Mouse (Mus musculus): ENCODE data around the gene Tsc2. TPM values are rescaled to one million over a fixed set of nuclear protein-coding genes. Genes with fewer than 3 reads are reported as not detected.

The Tsc2 gene
- polyA plus RNA-seq, 1 experiment from 2014 or later = 85.0 TPM

GRCm38 (mm10) chr17:24593992-24594890, 38.2 kb downstream of the Tsc2 start:
- 95% methylated on average over 26 of the region's 26 CpGs for WGBS
- no peak overlapping the region for H3K9ac ChIP-seq (ENCODE audit: low read depth, low read length)
- ATAC-seq = no peak

GRCm38 (mm10) chr17:24593248-24593647, 39.2 kb downstream of the Tsc2 start:
- peaks cover 75% of the 10 kb centered on the region for H3K36me3 ChIP-seq (ENCODE audit: control insufficient read depth, insufficient read depth, low read length)
- 74% methylated on average over 5 of the region's 5 CpGs for WGBS
- H3K4me3 ChIP-seq (ENCODE audit: low read depth, low read length) = no peak overlapping the region
- H3K4me1 ChIP-seq (ENCODE audit: control insufficient read depth, insufficient read depth, low read length) = no peaks in the 10 kb centered on the region
- no peaks in the 10 kb centered on the region for H3K9me3 ChIP-seq (replicated peaks; ENCODE audit: control insufficient read depth, low read length, poor library complexity, severe bottlenecking)
- no peaks in the 10 kb centered on the region for H3K27me3 ChIP-seq (ENCODE audit: control insufficient read depth, insufficient read depth, low read depth, low read length)
- no peak overlapping the region for H3K4me2 ChIP-seq (ENCODE audit: low read length)
- no peak overlapping the region for H3K27ac ChIP-seq (ENCODE audit: low read length)
- no peak overlapping the region for H3K9ac ChIP-seq (ENCODE audit: low read depth, low read length)
- no peak for ATAC-seq

More at GRCm38 (mm10) chr17:24593992-24594890, 38.2 kb downstream of the Tsc2 start:
- Histone ChIP-seq H3K27ac (ENCODE audit: low read length) (no peak overlapping the region), H3K4me2 (ENCODE audit: low read length) (no peak overlapping the region), H3K4me1 (ENCODE audit: control insufficient read depth, insufficient read depth, low read length) (no peaks in the 10 kb centered on the region), H3K36me3 (ENCODE audit: control insufficient read depth, insufficient read depth, low read length) (peaks cover 83% of the 10 kb centered on the region), H3K4me3 (ENCODE audit: low read depth, low read length) (no peak overlapping the region), H3K27me3 (ENCODE audit: control insufficient read depth, insufficient read depth, low read depth, low read length) (no peaks in the 10 kb centered on the region), H3K9me3 (replicated peaks; ENCODE audit: control insufficient read depth, low read length, poor library complexity, severe bottlenecking) (no peaks in the 10 kb centered on the region)

- Histone ChIP-seq H3K4me3 (ENCODE audit: low read depth, low read length) (no peak overlapping the region), H3K4me1 (ENCODE audit: control insufficient read depth, insufficient read depth, low read length) (no peaks in the 10 kb centered on the region), H3K36me3 (ENCODE audit: control insufficient read depth, insufficient read depth, low read length) (peaks cover 74% of the 10 kb centered on the region), H3K4me2 (ENCODE audit: low read length) (no peak overlapping the region), H3K27me3 (ENCODE audit: control insufficient read depth, insufficient read depth, low read depth, low read length) (no peaks in the 10 kb centered on the region), H3K27ac (ENCODE audit: low read length) (no peak overlapping the region), H3K9ac (ENCODE audit: low read depth, low read length) (no peak overlapping the region), H3K9me3 (replicated peaks; ENCODE audit: control insufficient read depth, low read length, poor library complexity, severe bottlenecking) (no peaks in the 10 kb centered on the region)
- 93% methylated on average over 5 of the region's 5 CpGs for WGBS
- no peak for ATAC-seq
These were observed 40.7 kb downstream of the Tsc2 start for GRCm38 (mm10) chr17:24591695-24592094.

GRCm38 (mm10) chr17:24590943-24591342, 41.5 kb downstream of the Tsc2 start:
- H3K4me1 ChIP-seq (ENCODE audit: control insufficient read depth, insufficient read depth, low read length) = no peaks in the 10 kb centered on the region
- no peak overlapping the region for H3K4me3 ChIP-seq (ENCODE audit: low read depth, low read length)
- H3K36me3 ChIP-seq (ENCODE audit: control insufficient read depth, insufficient read depth, low read length) = peaks cover 75% of the 10 kb centered on the region
- H3K27me3 ChIP-seq (ENCODE audit: control insufficient read depth, insufficient read depth, low read depth, low read length) = no peaks in the 10 kb centered on the region
- H3K27ac ChIP-seq (ENCODE audit: low read length) = no peak overlapping the region
- WGBS = 85% methylated on average over 3 of the region's 3 CpGs
- H3K4me2 ChIP-seq (ENCODE audit: low read length) = no peak overlapping the region
- no peak overlapping the region for H3K9ac ChIP-seq (ENCODE audit: low read depth, low read length)
- H3K9me3 ChIP-seq (replicated peaks; ENCODE audit: control insufficient read depth, low read length, poor library complexity, severe bottlenecking) = no peaks in the 10 kb centered on the region
- ATAC-seq = no peak

GRCm38 (mm10) chr17:24586532-24586931, 45.9 kb downstream of the Tsc2 start:
- no peak for ATAC-seq
- H3K27ac ChIP-seq (ENCODE audit: low read length) = no peak overlapping the region
- H3K9me3 ChIP-seq (replicated peaks; ENCODE audit: control insufficient read depth, low read length, poor library complexity, severe bottlenecking) = no peaks in the 10 kb centered on the region
- H3K27me3 ChIP-seq (ENCODE audit: control insufficient read depth, insufficient read depth, low read depth, low read length) = no peaks in the 10 kb centered on the region
- H3K4me1 ChIP-seq (ENCODE audit: control insufficient read depth, insufficient read depth, low read length) = no peaks in the 10 kb centered on the region
- WGBS = 96% methylated on average over 4 of the region's 4 CpGs
- no peak overlapping the region for H3K9ac ChIP-seq (ENCODE audit: low read depth, low read length)
- peaks cover 67% of the 10 kb centered on the region for H3K36me3 ChIP-seq (ENCODE audit: control insufficient read depth, insufficient read depth, low read length)
- H3K4me3 ChIP-seq (ENCODE audit: low read depth, low read length) = no peak overlapping the region
- H3K4me2 ChIP-seq (ENCODE audit: low read length) = no peak overlapping the region

- Histone ChIP-seq H3K9ac (ENCODE audit: low read depth, low read length) (no peak overlapping the region), H3K4me1 (ENCODE audit: control insufficient read depth, insufficient read depth, low read length) (no peaks in the 10 kb centered on the region), H3K27ac (ENCODE audit: low read length) (no peak overlapping the region), H3K4me2 (ENCODE audit: low read length) (no peak overlapping the region), H3K27me3 (ENCODE audit: control insufficient read depth, insufficient read depth, low read depth, low read length) (no peaks in the 10 kb centered on the region), H3K4me3 (ENCODE audit: low read depth, low read length) (no peak overlapping the region), H3K9me3 (replicated peaks; ENCODE audit: control insufficient read depth, low read length, poor library complexity, severe bottlenecking) (no peaks in the 10 kb centered on the region), H3K36me3 (ENCODE audit: control insufficient read depth, insufficient read depth, low read length) (peaks cover 68% of the 10 kb centered on the region)
- ATAC-seq = no peak
- 80% methylated on average over 3 of the region's 3 CpGs for WGBS
These were observed 47.9 kb downstream of the Tsc2 start for GRCm38 (mm10) chr17:24584520-24584919.

- Histone ChIP-seq H3K4me2 (ENCODE audit: low read length) (no peak overlapping the region), H3K27me3 (ENCODE audit: control insufficient read depth, insufficient read depth, low read depth, low read length) (no peaks in the 10 kb centered on the region), H3K4me1 (ENCODE audit: control insufficient read depth, insufficient read depth, low read length) (no peaks in the 10 kb centered on the region), H3K9ac (ENCODE audit: low read depth, low read length) (no peak overlapping the region), H3K36me3 (ENCODE audit: control insufficient read depth, insufficient read depth, low read length) (peaks cover 68% of the 10 kb centered on the region), H3K27ac (ENCODE audit: low read length) (no peak overlapping the region), H3K4me3 (ENCODE audit: low read depth, low read length) (no peak overlapping the region), H3K9me3 (replicated peaks; ENCODE audit: control insufficient read depth, low read length, poor library complexity, severe bottlenecking) (no peaks in the 10 kb centered on the region)
- WGBS = 70% methylated on average over 5 of the region's 5 CpGs
- ATAC-seq = no peak
These were observed 48.6 kb downstream of the Tsc2 start for GRCm38 (mm10) chr17:24583599-24584460.

- Histone ChIP-seq H3K4me3 (ENCODE audit: low read depth, low read length) (no peak overlapping the region), H3K4me2 (ENCODE audit: low read length) (no peak overlapping the region), H3K4me1 (ENCODE audit: control insufficient read depth, insufficient read depth, low read length) (no peaks in the 10 kb centered on the region), H3K27me3 (ENCODE audit: control insufficient read depth, insufficient read depth, low read depth, low read length) (no peaks in the 10 kb centered on the region), H3K9me3 (replicated peaks; ENCODE audit: control insufficient read depth, low read length, poor library complexity, severe bottlenecking) (no peaks in the 10 kb centered on the region), H3K36me3 (ENCODE audit: control insufficient read depth, insufficient read depth, low read length) (peaks cover 61% of the 10 kb centered on the region), H3K9ac (ENCODE audit: low read depth, low read length) (no peak overlapping the region), H3K27ac (ENCODE audit: low read length) (no peak overlapping the region)
- WGBS = 98% methylated on average over 2 of the region's 2 CpGs
- ATAC-seq = no peak
These were observed 52.1 kb downstream of the Tsc2 start for GRCm38 (mm10) chr17:24580287-24580686.

GRCm38 (mm10) chr17:24579532-24579931, 52.9 kb downstream of the Tsc2 start:
- no peak overlapping the region for H3K27ac ChIP-seq (ENCODE audit: low read length)
- H3K4me3 ChIP-seq (ENCODE audit: low read depth, low read length) = no peak overlapping the region
- H3K4me2 ChIP-seq (ENCODE audit: low read length) = no peak overlapping the region
- no peaks in the 10 kb centered on the region for H3K4me1 ChIP-seq (ENCODE audit: control insufficient read depth, insufficient read depth, low read length)
- no peak for ATAC-seq
- 97% methylated on average over 3 of the region's 3 CpGs for WGBS
- H3K27me3 ChIP-seq (ENCODE audit: control insufficient read depth, insufficient read depth, low read depth, low read length) = no peaks in the 10 kb centered on the region
- no peak overlapping the region for H3K9ac ChIP-seq (ENCODE audit: low read depth, low read length)
- H3K9me3 ChIP-seq (replicated peaks; ENCODE audit: control insufficient read depth, low read length, poor library complexity, severe bottlenecking) = no peaks in the 10 kb centered on the region
- H3K36me3 ChIP-seq (ENCODE audit: control insufficient read depth, insufficient read depth, low read length) = peaks cover 60% of the 10 kb centered on the region

Measured in midbrain, embryonic 16.5 days (tissue).